Mouse (Mus musculus) A20 (cell line): ENCODE data around the gene Bmp2k.
"Not testable (repeated sequence)": the region's sequence is repeated elsewhere in the genome, so short reads cannot be mapped to it uniquely, and the experiment has no call there.

ENCODE experiments used
- DNase-seq: peaks from one replicate; pipeline ENCODE4 v3.0.0-alpha.2; 2011; ENCODE audit warnings: low read depth, low spot score

Gene Bmp2k

GRCm38 (mm10) chr5:97001571-97001970 is 4.1 kb downstream of the Bmp2k start:
- no peak for DNase-seq

- peak; percentile 60 for DNase-seq
Measured at GRCm38 (mm10) chr5:97002336-97002735, 4.8 kb downstream of the Bmp2k start.

GRCm38 (mm10) chr5:97002937-97003336 is 5.4 kb downstream of the Bmp2k start:
- peak; percentile 66 for DNase-seq

GRCm38 (mm10) chr5:97004178-97005030 is 6.9 kb downstream of the Bmp2k start:
- DNase-seq, result no peak

GRCm38 (mm10) chr5:97005891-97006290 is 8.4 kb downstream of the Bmp2k start:
- DNase-seq, result no peak

- no peak for DNase-seq
Measured at GRCm38 (mm10) chr5:97006929-97007328, 9.4 kb downstream of the Bmp2k start.

- DNase-seq, result no peak
Measured at GRCm38 (mm10) chr5:97007496-97007895, 10.0 kb downstream of the Bmp2k start.

GRCm38 (mm10) chr5:97009140-97009539 is 11.7 kb downstream of the Bmp2k start:
- not testable (repeated sequence) for DNase-seq

- DNase-seq, result no peak
Measured at GRCm38 (mm10) chr5:97009601-97010335, 12.3 kb downstream of the Bmp2k start.

- DNase-seq, result no peak
Measured at GRCm38 (mm10) chr5:97015781-97016508, 18.5 kb downstream of the Bmp2k start.

GRCm38 (mm10) chr5:97016842-97017577 is 19.5 kb downstream of the Bmp2k start:
- no peak for DNase-seq

- DNase-seq, result no peak
Measured at GRCm38 (mm10) chr5:97022305-97023278, 25.1 kb downstream of the Bmp2k start.

GRCm38 (mm10) chr5:97024834-97025233 is 27.3 kb downstream of the Bmp2k start:
- no peak for DNase-seq

- DNase-seq, result no peak
Measured at GRCm38 (mm10) chr5:97025650-97026049, 28.2 kb downstream of the Bmp2k start.

GRCm38 (mm10) chr5:97028004-97028403 is 30.5 kb downstream of the Bmp2k start:
- DNase-seq, result no peak

- not testable (repeated sequence) for DNase-seq
Measured at GRCm38 (mm10) chr5:97028840-97029239, 31.4 kb downstream of the Bmp2k start.

- no peak for DNase-seq
Measured at GRCm38 (mm10) chr5:97031771-97032170, 34.3 kb downstream of the Bmp2k start.

- DNase-seq, result no peak
Measured at GRCm38 (mm10) chr5:97045260-97045659, 47.8 kb downstream of the Bmp2k start.

GRCm38 (mm10) chr5:97046680-97047079 is 49.2 kb downstream of the Bmp2k start:
- no peak for DNase-seq

- DNase-seq, result no peak
Measured at GRCm38 (mm10) chr5:97048905-97049304, 51.4 kb downstream of the Bmp2k start.
